Mouse (Mus musculus): ENCODE measurements around the gene Rcan1.

Rcan1 gene

GRCm38 (mm10) chr16:92468459-92468858, 2.2 kb downstream of the Rcan1 start:
- DNase-seq (ENCODE audit: low spot score): no peak

- no peak for DNase-seq (ENCODE audit: low spot score)
Measured at GRCm38 (mm10) chr16:92467041-92467440, 3.6 kb downstream of the Rcan1 start.

GRCm38 (mm10) chr16:92465642-92466526, 4.8 kb downstream of the Rcan1 start:
- DNase-seq (ENCODE audit: low spot score): peak; percentile 97

GRCm38 (mm10) chr16:92465226-92465625, 5.4 kb downstream of the Rcan1 start:
- DNase-seq (ENCODE audit: low spot score): no peak

GRCm38 (mm10) chr16:92464390-92464972, 6.2 kb downstream of the Rcan1 start:
- no peak for DNase-seq (ENCODE audit: low spot score)

GRCm38 (mm10) chr16:92461412-92461811, 9.3 kb downstream of the Rcan1 start:
- no peak for DNase-seq (ENCODE audit: low spot score)

- peak; percentile 23 for DNase-seq (ENCODE audit: low spot score)
Measured at GRCm38 (mm10) chr16:92457594-92457993, 13.1 kb downstream of the Rcan1 start.

- DNase-seq (ENCODE audit: low spot score): no peak
Measured at GRCm38 (mm10) chr16:92455969-92456368, 14.7 kb downstream of the Rcan1 start.

- DNase-seq (ENCODE audit: low spot score): no peak
Measured at GRCm38 (mm10) chr16:92455488-92455887, 15.2 kb downstream of the Rcan1 start.

GRCm38 (mm10) chr16:92454495-92454894, 16.2 kb downstream of the Rcan1 start:
- no peak for DNase-seq (ENCODE audit: low spot score)

GRCm38 (mm10) chr16:92454002-92454401, 16.7 kb downstream of the Rcan1 start:
- DNase-seq (ENCODE audit: low spot score): no peak

GRCm38 (mm10) chr16:92452609-92453008, 18.1 kb downstream of the Rcan1 start:
- no peak for DNase-seq (ENCODE audit: low spot score)

- no peak for DNase-seq (ENCODE audit: low spot score)
Measured at GRCm38 (mm10) chr16:92451516-92452072, 19.1 kb downstream of the Rcan1 start.

- DNase-seq (ENCODE audit: low spot score): no peak
Measured at GRCm38 (mm10) chr16:92450331-92450730, 20.3 kb downstream of the Rcan1 start.

GRCm38 (mm10) chr16:92449080-92449479, 21.6 kb downstream of the Rcan1 start:
- no peak for DNase-seq (ENCODE audit: low spot score)

GRCm38 (mm10) chr16:92445377-92445776, 25.3 kb downstream of the Rcan1 start:
- DNase-seq (ENCODE audit: low spot score): no peak

GRCm38 (mm10) chr16:92443644-92444113, 27.0 kb downstream of the Rcan1 start:
- no peak for DNase-seq (ENCODE audit: low spot score)

GRCm38 (mm10) chr16:92442946-92443345, 27.7 kb downstream of the Rcan1 start:
- no peak for DNase-seq (ENCODE audit: low spot score)

GRCm38 (mm10) chr16:92442150-92442549, 28.5 kb downstream of the Rcan1 start:
- DNase-seq (ENCODE audit: low spot score): no peak

- no peak for DNase-seq (ENCODE audit: low spot score)
Measured at GRCm38 (mm10) chr16:92441203-92441602, 29.5 kb downstream of the Rcan1 start.

- no peak for DNase-seq (ENCODE audit: low spot score)
Measured at GRCm38 (mm10) chr16:92440229-92440628, 30.4 kb downstream of the Rcan1 start.

- DNase-seq (ENCODE audit: low spot score): no peak
Measured at GRCm38 (mm10) chr16:92439775-92440174, 30.9 kb downstream of the Rcan1 start.

- DNase-seq (ENCODE audit: low spot score): no peak
Measured at GRCm38 (mm10) chr16:92435431-92435985, 35.2 kb downstream of the Rcan1 start.

All from yolk sac, embryonic 10.5 days (tissue).